Mouse (Mus musculus): ENCODE data around the gene Mettl23. TPM values are rescaled to one million over a fixed set of nuclear protein-coding genes. Genes with fewer than 3 reads are reported as not detected.
"Not testable (repeated sequence)": the region's sequence is repeated elsewhere in the genome, so short reads cannot be mapped to it uniquely, and the experiment has no call there.

The Mettl23 gene
- polyA plus RNA-seq, 1 experiment from 2014 or later = 73.9 TPM

- WGBS = 89% methylated on average over 6 of the region's 6 CpGs
- no peak overlapping the region for H3K4me3 ChIP-seq (replicated peaks; ENCODE audit: low read length)
- ATAC-seq (ENCODE audit: low FRiP score) (no peak), DNase-seq (ENCODE audit: low spot score) (no peak)
- H3K9ac ChIP-seq = no peak overlapping the region
- H3K36me3 ChIP-seq (replicated peaks; ENCODE audit: control insufficient read depth, insufficient read depth) = no peaks in the 10 kb centered on the region
- H3K4me1 ChIP-seq (replicated peaks; ENCODE audit: control insufficient read depth, insufficient read depth, low read length) = peaks cover 6% of the 10 kb centered on the region
- H3K9me3 ChIP-seq (ENCODE audit: control insufficient read depth, low read length) = no peaks in the 10 kb centered on the region
- H3K4me2 ChIP-seq (replicated peaks) = no peak overlapping the region
- H3K27ac ChIP-seq = no peak overlapping the region
- H3K27me3 ChIP-seq (ENCODE audit: control insufficient read depth, insufficient read depth, low read length) = no peaks in the 10 kb centered on the region
These were observed 41.0 kb downstream of the Mettl23 start for GRCm38 (mm10) chr11:116884061-116884460.

- Histone ChIP-seq H3K36me3 (replicated peaks; ENCODE audit: control insufficient read depth, insufficient read depth) (no peaks in the 10 kb centered on the region), H3K27me3 (ENCODE audit: control insufficient read depth, insufficient read depth, low read length) (no peaks in the 10 kb centered on the region), H3K9me3 (ENCODE audit: control insufficient read depth, low read length) (no peaks in the 10 kb centered on the region), H3K9ac (0 out of 2 replicates have a peak overlapping the region, but pooled peaks have one; percentile 7), H3K27ac (no peak overlapping the region), H3K4me1 (replicated peaks; ENCODE audit: control insufficient read depth, insufficient read depth, low read length) (peaks cover 6% of the 10 kb centered on the region), H3K4me2 (replicated peaks) (peak overlapping the region; percentile 45), H3K4me3 (replicated peaks; ENCODE audit: low read length) (peak overlapping the region; percentile 13)
- 4% methylated on average over 28 of the region's 28 CpGs for WGBS
- ATAC-seq (ENCODE audit: low FRiP score) = peak; percentile 57; the same call in 1 of the 2 replicates
- peak; percentile 97 for DNase-seq (ENCODE audit: low spot score)
These were observed 42.4 kb downstream of the Mettl23 start for GRCm38 (mm10) chr11:116885275-116886151.

- H3K9ac ChIP-seq = no peak overlapping the region
- 66% methylated on average over 5 of the region's 5 CpGs for WGBS
- H3K36me3 ChIP-seq (replicated peaks; ENCODE audit: control insufficient read depth, insufficient read depth) = no peaks in the 10 kb centered on the region
- no peaks in the 10 kb centered on the region for H3K27me3 ChIP-seq (ENCODE audit: control insufficient read depth, insufficient read depth, low read length)
- no peak overlapping the region for H3K27ac ChIP-seq
- H3K4me2 ChIP-seq (replicated peaks) = no peak overlapping the region
- H3K9me3 ChIP-seq (ENCODE audit: control insufficient read depth, low read length) = no peaks in the 10 kb centered on the region
- peaks cover 6% of the 10 kb centered on the region for H3K4me1 ChIP-seq (replicated peaks; ENCODE audit: control insufficient read depth, insufficient read depth, low read length)
- no peak overlapping the region for H3K4me3 ChIP-seq (replicated peaks; ENCODE audit: low read length)
- DNase-seq (ENCODE audit: low spot score) = no peak
- ATAC-seq (ENCODE audit: low FRiP score) = no peak
These were observed 44.1 kb downstream of the Mettl23 start for GRCm38 (mm10) chr11:116887136-116887535.

- Histone ChIP-seq H3K27me3 (ENCODE audit: control insufficient read depth, insufficient read depth, low read length) (no peaks in the 10 kb centered on the region), H3K27ac (no peak overlapping the region), H3K9ac (no peak overlapping the region), H3K4me3 (replicated peaks; ENCODE audit: low read length) (no peak overlapping the region), H3K4me2 (replicated peaks) (no peak overlapping the region), H3K9me3 (ENCODE audit: control insufficient read depth, low read length) (no peaks in the 10 kb centered on the region), H3K4me1 (replicated peaks; ENCODE audit: control insufficient read depth, insufficient read depth, low read length) (no peaks in the 10 kb centered on the region), H3K36me3 (replicated peaks; ENCODE audit: control insufficient read depth, insufficient read depth) (no peaks in the 10 kb centered on the region)
- DNase-seq (ENCODE audit: low spot score) (no peak), ATAC-seq (ENCODE audit: low FRiP score) (no peak)
- 74% methylated on average over 19 of the region's 19 CpGs for WGBS
These were observed 50.7 kb downstream of the Mettl23 start for GRCm38 (mm10) chr11:116893532-116894442.

- DNase-seq (ENCODE audit: low spot score) (no peak), ATAC-seq (ENCODE audit: low FRiP score) (no peak)
- H3K4me2 ChIP-seq (replicated peaks) = no peak overlapping the region
- no peak overlapping the region for H3K4me3 ChIP-seq (replicated peaks; ENCODE audit: low read length)
- H3K4me1 ChIP-seq (replicated peaks; ENCODE audit: control insufficient read depth, insufficient read depth, low read length) = no peaks in the 10 kb centered on the region
- no peaks in the 10 kb centered on the region for H3K27me3 ChIP-seq (ENCODE audit: control insufficient read depth, insufficient read depth, low read length)
- H3K9ac ChIP-seq = no peak overlapping the region
- WGBS = 36% methylated on average over 3 of the region's 3 CpGs
- no peaks in the 10 kb centered on the region for H3K36me3 ChIP-seq (replicated peaks; ENCODE audit: control insufficient read depth, insufficient read depth)
- H3K9me3 ChIP-seq (ENCODE audit: control insufficient read depth, low read length) = no peaks in the 10 kb centered on the region
- H3K27ac ChIP-seq = no peak overlapping the region
These were observed 52.3 kb downstream of the Mettl23 start for GRCm38 (mm10) chr11:116895402-116895801.

- Histone ChIP-seq H3K27me3 (ENCODE audit: control insufficient read depth, insufficient read depth, low read length) (peaks cover 5% of the 10 kb centered on the region; the same call in 1 of the 2 replicates), H3K27ac (no peak overlapping the region), H3K9me3 (ENCODE audit: control insufficient read depth, low read length) (no peaks in the 10 kb centered on the region), H3K9ac (no peak overlapping the region), H3K36me3 (replicated peaks; ENCODE audit: control insufficient read depth, insufficient read depth) (no peaks in the 10 kb centered on the region), H3K4me3 (replicated peaks; ENCODE audit: low read length) (no peak overlapping the region), H3K4me2 (replicated peaks) (no peak overlapping the region), H3K4me1 (replicated peaks; ENCODE audit: control insufficient read depth, insufficient read depth, low read length) (no peaks in the 10 kb centered on the region)
- WGBS = 89% methylated on average over 12 of the region's 12 CpGs
- no peak for DNase-seq (ENCODE audit: low spot score)
- no peak for ATAC-seq (ENCODE audit: low FRiP score)
These were observed 56.2 kb downstream of the Mettl23 start for GRCm38 (mm10) chr11:116899247-116899646.

- H3K27ac ChIP-seq; ATAC-seq (ENCODE audit: low FRiP score); H3K36me3 ChIP-seq (replicated peaks; ENCODE audit: control insufficient read depth, insufficient read depth); H3K9me3 ChIP-seq (ENCODE audit: control insufficient read depth, low read length); H3K4me3 ChIP-seq (replicated peaks; ENCODE audit: low read length); H3K4me2 ChIP-seq (replicated peaks); H3K9ac ChIP-seq; DNase-seq (ENCODE audit: low spot score); H3K4me1 ChIP-seq (replicated peaks; ENCODE audit: control insufficient read depth, insufficient read depth, low read length): not testable (repeated sequence)
- H3K27me3 ChIP-seq (ENCODE audit: control insufficient read depth, insufficient read depth, low read length) = peaks cover 22% of the 10 kb centered on the region
- 85% methylated on average over 10 of the region's 10 CpGs for WGBS
These were observed 59.5 kb downstream of the Mettl23 start for GRCm38 (mm10) chr11:116902588-116902987.
